Mouse (Mus musculus): ENCODE data around the gene Foxs1.

The Foxs1 gene

GRCm38 (mm10) chr2:152928219-152928987 lies 4.6 kb downstream of the Foxs1 start:
- peak in 1 of 2 experiments; percentile 59 for DNase-seq (ENCODE audit: low spot score in 2 of 2)

DNA sequence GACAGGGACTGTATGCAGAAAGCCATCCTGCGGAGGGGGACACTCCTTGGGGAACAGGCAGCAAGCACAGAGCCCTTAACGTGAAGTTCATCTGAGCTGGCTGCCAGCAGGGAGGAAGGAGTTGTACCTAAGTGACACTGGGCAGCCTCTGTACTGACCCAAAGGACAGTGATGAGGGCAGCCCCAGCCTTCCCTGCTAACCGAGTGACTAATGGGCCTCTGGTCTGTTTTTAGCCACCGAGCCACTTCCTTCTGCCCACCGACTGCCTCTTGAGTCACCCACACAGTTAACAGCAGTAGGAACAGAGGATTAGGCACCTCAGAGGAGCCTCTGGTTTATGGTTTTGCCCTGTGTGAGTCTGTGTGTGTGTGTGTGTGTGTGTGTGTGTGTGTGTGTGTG lies 5.6 kb downstream of the Foxs1 start:
- no peak for DNase-seq (ENCODE audit: low spot score in 2 of 2)

- no peak for DNase-seq (ENCODE audit: low spot score in 2 of 2)
These were observed 6.1 kb downstream of the Foxs1 start for GRCm38 (mm10) chr2:152926896-152927295.

- peak in 1 of 2 experiments; percentile 83 for DNase-seq (ENCODE audit: low spot score in 2 of 2)
These were observed 7.7 kb downstream of the Foxs1 start for GRCm38 (mm10) chr2:152925189-152925872.

GRCm38 (mm10) chr2:152924543-152924942 lies 8.5 kb downstream of the Foxs1 start:
- no peak for DNase-seq (ENCODE audit: low spot score in 2 of 2)

GRCm38 (mm10) chr2:152924128-152924527 lies 8.9 kb downstream of the Foxs1 start:
- DNase-seq (ENCODE audit: low spot score in 2 of 2), result no peak

DNA sequence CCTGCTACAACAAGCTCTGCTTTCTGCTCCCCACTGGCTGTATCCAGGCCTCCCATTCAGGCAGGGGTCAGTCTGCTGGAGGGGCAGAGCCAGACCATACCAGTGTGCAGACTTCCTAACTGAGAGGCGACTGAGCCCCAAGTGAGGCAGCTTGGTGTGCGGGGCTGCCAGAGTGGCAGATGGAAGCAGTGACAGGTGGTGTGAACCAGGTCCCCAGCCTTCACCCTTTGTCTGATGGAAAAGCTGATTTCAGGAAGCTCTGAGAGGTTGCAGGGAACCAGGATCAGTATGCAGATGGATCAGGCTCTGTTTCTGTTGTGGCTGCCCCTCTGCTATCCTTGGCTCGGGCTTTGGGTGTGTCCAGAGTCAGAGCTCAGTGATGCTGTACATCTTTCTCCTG lies 9.4 kb downstream of the Foxs1 start:
- DNase-seq (ENCODE audit: low spot score in 2 of 2), result no peak

GRCm38 (mm10) chr2:152922376-152922775 lies 10.6 kb downstream of the Foxs1 start:
- DNase-seq (ENCODE audit: low spot score in 2 of 2), result peak in 1 of 2 experiments; percentile 39

DNA sequence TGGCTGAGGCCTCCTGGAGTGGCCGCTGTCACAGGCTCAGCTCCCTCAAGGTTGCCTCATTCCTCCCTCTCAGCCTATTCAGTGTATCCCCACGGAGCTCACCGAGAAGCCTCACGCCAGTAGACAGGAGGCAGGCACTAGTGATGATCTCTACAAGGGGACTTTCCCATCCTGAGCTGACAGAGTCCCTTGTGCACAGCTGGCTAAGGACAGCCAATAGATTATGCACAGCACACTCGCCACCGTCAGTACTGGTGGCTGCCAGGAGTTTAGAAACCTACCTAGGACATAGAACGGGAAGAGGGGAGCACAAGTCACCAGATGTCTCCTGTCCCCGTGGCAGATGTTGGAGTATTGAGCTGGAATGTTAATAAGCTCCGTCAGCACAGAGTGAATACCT lies 15.3 kb downstream of the Foxs1 start:
- DNase-seq (ENCODE audit: low spot score in 2 of 2), result no peak

- DNase-seq (ENCODE audit: low spot score in 2 of 2), result no peak
These were observed 16.9 kb downstream of the Foxs1 start for GRCm38 (mm10) chr2:152916111-152916510.

DNA sequence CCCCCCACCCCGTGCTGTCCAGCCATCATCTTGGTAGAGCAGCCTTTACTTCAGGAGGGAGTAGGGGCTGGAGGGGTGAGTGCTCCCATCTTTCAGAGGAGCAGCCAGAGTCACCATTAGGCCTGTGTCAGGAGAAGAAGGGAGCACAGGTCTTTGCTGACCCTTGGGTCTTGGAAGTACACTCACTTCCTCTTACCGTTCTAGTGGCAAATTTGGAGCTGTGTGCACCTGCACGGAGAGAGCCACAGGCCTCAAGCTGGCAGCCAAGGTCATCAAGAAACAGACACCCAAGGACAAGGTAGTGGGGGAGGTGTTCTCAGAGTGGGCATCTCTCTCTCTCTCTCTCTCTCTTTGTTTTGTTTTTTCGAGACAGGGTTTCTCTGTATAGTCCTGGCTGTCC lies 17.6 kb downstream of the Foxs1 start:
- no peak for DNase-seq (ENCODE audit: low spot score in 2 of 2)

DNA sequence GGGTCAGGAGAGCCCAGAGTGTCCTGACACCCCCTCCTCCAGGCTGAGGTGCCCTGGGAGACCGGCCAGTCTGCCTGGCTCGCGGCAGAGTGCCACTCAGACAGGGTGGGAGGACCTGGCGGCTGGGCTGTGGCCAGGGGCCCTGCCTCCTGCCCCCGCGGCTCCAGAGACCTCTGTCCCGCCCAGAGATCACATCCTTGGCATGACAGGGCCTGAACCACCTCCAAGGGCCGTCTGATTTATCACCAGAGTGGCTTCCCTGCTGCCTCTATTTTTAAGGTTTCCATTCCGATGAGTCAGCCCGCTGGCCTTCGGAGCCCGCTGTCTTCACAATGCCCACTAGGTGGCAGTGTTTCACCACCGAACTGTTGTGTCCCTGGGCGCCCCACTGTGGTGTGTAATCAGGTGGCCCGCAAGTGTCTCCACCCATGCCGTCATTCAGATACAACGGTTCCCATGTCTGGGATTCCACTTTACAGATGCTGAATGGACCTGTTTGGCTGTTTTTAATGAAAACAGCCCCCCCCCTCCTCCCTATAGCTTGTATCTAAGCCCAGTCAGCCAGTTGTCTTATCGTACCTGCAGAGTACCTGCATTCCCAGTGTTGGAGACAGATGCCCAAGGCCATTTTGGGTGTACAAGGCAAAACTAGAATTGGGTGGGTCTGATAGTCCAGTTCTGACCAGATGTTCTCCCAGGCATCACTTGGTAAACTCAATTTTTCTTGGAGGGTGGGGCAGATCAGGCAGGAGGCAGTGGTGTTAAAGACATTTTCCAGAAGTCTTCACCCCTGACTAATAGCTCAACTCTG lies 18.5 kb downstream of the Foxs1 start:
- peak; percentile 79 to 90 for DNase-seq (ENCODE audit: low spot score in 2 of 2)

DNA sequence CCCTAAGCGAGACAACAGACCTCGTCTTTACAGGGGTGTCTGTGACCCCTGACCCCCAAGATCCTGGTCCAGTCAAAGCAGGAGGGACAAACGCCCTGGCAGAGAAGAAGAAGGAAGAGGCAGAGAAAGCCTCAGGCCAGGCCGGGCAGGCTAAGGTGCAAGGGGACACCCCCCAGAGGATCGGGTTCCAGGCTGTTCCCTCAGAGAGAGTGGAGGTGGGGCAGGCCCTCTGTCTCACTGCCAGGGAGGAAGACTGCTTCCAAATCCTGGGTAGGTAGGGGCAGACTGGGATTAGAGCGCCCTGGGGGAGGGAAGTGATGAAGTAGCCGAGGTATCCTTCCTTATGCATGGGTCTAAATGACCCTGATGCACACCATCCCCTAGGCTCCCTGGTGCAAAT lies 19.5 kb downstream of the Foxs1 start:
- no peak for DNase-seq (ENCODE audit: low spot score in 2 of 2)

DNA sequence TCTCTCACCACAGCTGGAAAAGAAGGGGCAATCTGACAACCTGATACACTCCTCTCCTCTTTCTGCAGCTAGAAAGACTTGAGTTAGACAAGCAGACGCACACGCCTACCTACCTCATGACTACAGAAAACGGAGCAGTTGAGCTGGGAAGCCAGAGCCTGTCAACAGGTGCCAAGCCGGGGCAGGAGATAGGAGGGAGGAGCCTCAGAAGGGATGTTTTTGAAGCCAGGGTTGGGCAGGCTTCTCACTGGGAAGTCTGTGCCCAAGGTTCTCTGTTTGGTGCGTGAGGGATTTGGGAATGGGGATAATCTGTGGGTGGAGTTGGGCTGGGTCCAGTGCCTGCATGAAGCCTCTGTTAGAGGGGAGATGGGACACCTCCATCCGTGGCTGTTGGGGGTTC lies 21.6 kb downstream of the Foxs1 start:
- no peak for DNase-seq (ENCODE audit: low spot score in 2 of 2)

DNA sequence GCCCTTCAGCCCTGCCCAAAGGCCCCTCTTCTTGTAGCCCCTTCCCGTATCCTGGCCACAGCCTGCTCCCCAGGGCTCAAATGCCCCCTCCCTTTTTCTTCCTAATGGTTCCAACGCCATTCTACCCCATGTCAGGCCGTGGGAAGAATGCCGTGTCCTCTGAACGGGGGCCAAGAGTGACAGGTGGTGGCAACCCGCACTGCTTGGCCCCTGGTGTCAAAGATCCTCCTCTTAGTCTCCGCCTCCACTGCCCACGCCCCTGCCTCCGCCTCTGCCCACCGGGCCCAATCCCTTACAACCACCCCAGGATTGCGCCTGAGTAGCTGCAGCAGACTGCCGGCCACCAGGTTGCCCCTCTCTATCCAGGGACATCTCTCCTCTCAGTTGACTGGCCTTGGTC lies 22.0 kb downstream of the Foxs1 start, which contains the start of gene Mylk2:
Gene Mylk2 (plus strand): TSS at position 322 of the 400 bp plus-strand sequence.
- DNase-seq (ENCODE audit: low spot score in 2 of 2), result no peak

DNA sequence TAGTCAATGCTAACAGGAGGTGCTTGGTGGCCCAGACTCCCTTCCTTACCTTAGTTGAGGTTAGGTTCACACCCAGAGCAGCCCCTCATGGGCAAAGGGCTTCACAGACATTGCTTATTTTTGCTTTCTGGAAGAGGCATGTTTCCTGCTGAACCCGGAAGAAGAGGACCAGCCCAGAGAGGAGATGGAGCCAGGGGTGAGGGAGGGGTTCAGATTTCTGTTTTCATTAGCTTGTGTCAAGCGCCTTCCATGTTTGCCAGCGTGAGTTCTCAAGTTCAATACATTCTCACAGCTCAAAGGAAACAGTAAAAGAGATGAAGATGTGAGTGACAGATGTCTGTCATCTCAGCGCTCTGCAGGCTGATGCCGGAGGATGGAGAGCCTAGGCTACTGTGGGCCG lies 23.2 kb downstream of the Foxs1 start:
- DNase-seq (ENCODE audit: low spot score in 2 of 2), result no peak

DNA sequence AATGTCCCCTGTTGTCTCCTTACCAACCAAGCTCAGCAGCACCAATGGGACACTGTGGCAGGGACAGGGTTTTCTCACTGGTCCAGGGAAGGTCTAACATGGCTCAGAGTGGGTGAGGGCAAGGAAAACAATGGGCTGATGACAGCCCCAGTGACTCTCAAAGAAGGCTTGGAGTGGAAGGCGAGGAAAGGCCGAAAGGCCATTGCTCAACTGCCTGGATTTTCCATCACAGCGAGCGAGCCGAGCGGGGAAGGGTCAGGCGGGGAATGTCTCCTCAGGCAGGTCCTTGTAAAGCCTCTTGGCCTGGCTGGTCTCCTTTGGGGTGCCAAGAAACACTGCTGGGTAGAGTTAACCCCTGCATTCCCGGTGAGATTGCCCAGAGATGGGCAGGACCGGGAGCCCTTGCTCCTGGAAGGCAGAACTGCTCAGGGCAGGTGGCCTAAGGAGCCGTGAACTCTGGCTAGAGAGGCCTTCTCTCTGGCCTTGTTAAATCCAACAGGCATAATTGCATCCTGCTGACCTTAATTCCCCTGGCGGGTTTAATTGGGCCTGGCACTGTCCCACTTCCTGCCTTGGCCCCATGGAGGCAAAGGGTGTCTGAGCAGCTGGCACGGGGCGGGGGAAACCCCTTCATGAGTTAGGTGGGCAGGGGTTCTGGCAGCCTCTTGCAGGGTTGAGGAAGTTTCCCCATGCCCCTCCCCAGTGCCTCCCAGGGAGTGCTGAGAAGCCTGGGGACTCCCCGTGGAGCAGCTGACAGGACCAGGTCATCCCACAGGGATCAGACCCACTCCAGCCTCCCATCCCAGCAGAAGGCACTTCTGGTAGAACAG lies 25.7 kb downstream of the Foxs1 start:
- no peak for DNase-seq (ENCODE audit: low spot score in 2 of 2)

GRCm38 (mm10) chr2:152906274-152907037 lies 26.6 kb downstream of the Foxs1 start:
- DNase-seq (ENCODE audit: low spot score in 2 of 2), result no peak

GRCm38 (mm10) chr2:152905036-152905829 lies 27.8 kb downstream of the Foxs1 start:
- no peak for DNase-seq (ENCODE audit: low spot score in 2 of 2)

GRCm38 (mm10) chr2:152904127-152904643 lies 28.8 kb downstream of the Foxs1 start:
- no peak for DNase-seq (ENCODE audit: low spot score in 2 of 2)
